In the genomic region with DNA sequence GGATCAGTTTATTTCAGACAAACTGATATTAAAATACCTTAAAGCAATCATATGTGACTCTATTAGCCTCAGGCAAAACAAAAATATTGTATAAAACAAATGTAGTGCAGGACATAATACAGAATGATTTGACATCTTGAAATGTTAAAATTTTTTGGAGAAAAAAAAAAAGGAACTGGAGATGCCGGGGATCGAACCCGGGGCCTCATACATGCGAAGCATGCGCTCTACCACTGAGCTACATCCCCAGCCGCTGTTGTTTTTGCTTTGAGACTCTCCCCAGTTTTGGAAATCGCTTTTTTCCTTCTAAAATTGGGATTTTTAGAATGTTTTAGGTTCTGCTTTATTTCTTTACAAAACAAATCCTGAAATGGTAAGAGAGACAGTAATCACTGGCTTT, we compare ENCODE assay signal across 9 mouse cellular contexts. TPM values are rescaled to one million over a fixed set of nuclear protein-coding genes. Genes with fewer than 3 reads are reported as not detected.
DNase-seq lines count a peak whose midpoint lies in the region; ATAC-seq and TF ChIP-seq lines count a peak whose summit lies in the region.
"Had no signal": no experiment of that assay in that cellular context is flagged by ENCODE, and none has a peak within 500 bp of the region (broad histone marks: within the 10 kb centered on the region; RNA-seq: fewer than 3 reads in every experiment).

No protein-coding gene starts in this region.

- no peak overlapping the region for H3K27ac ChIP-seq in MEL (ENCODE audit: control insufficient read depth, low read depth, low read length)
- H3K27ac ChIP-seq in heart, embryonic 11.5 days (ENCODE audit: low read depth, low read length) = no peak overlapping the region
- no peak overlapping the region for H3K27ac ChIP-seq in kidney, embryonic 16.5 days (ENCODE audit: low read length)
- H3K27ac ChIP-seq in lung, embryonic 16.5 days (ENCODE audit: low read length) = peak overlapping the region; percentile 43; the same call in 1 of the 2 replicates

- no peaks in the 10 kb centered on the region; the same call in 1 of the 2 replicates for H3K79me2 ChIP-seq in MEL (ENCODE audit: control insufficient read depth, insufficient read depth, low read length, poor library complexity)

- H3K4me3 ChIP-seq in MEL (ENCODE audit: control insufficient read depth in 1 of 2, insufficient read depth in 1 of 2, low read depth in 2 of 2, low read length in 2 of 2) = peak overlapping the region; percentile 48 to 71
- H3K4me3 ChIP-seq in heart, embryonic 11.5 days (ENCODE audit: low read depth, low read length) = peak overlapping the region; percentile 51
- H3K4me3 ChIP-seq in kidney, embryonic 16.5 days (ENCODE audit: low read length) = peak overlapping the region; percentile 56
- peak overlapping the region; percentile 61 for H3K4me3 ChIP-seq in lung, embryonic 16.5 days (ENCODE audit: low read length)

- peak overlapping the region; percentile 63 for H3K9ac ChIP-seq in MEL (ENCODE audit: control insufficient read depth, low read depth, low read length, poor library complexity, severe bottlenecking)
- no peak overlapping the region for H3K9ac ChIP-seq in heart, embryonic 11.5 days (ENCODE audit: low read depth, low read length)
- 0 out of 2 replicates have a peak overlapping the region, but pooled peaks have one; percentile 38 for H3K9ac ChIP-seq in kidney, embryonic 16.5 days (replicated peaks; ENCODE audit: low read length)
- H3K9ac ChIP-seq in lung, embryonic 16.5 days (ENCODE audit: low read length) = 0 out of 2 replicates have a peak overlapping the region, but pooled peaks have one; percentile 39

- H3K9me3 ChIP-seq in MEL (replicated peaks; ENCODE audit: insufficient read depth, low read length) = no peaks in the 10 kb centered on the region
- no peaks in the 10 kb centered on the region for H3K9me3 ChIP-seq in heart, embryonic 11.5 days (replicated peaks; ENCODE audit: control insufficient read depth, low read length)
- no peaks in the 10 kb centered on the region for H3K9me3 ChIP-seq in kidney, embryonic 16.5 days (ENCODE audit: low read length)
- no peaks in the 10 kb centered on the region for H3K9me3 ChIP-seq in lung, embryonic 16.5 days (ENCODE audit: control insufficient read depth, low read length)

- H3K4me1 ChIP-seq in MEL (ENCODE audit: control insufficient read depth in 1 of 2, insufficient read depth in 2 of 2, low read length in 2 of 2) = peaks cover 0 to 7% of the 10 kb centered on the region in 2 experiments; a peak in 1 of 4 replicates
- H3K4me1 ChIP-seq in heart, embryonic 11.5 days (ENCODE audit: control insufficient read depth, insufficient read depth, low read length) = peaks cover 2% of the 10 kb centered on the region; the same call in 1 of the 2 replicates
- H3K4me1 ChIP-seq in kidney, embryonic 16.5 days (ENCODE audit: insufficient read depth, low read length) = peaks cover 14% of the 10 kb centered on the region
- H3K4me1 ChIP-seq in lung, embryonic 16.5 days (replicated peaks; ENCODE audit: control insufficient read depth, insufficient read depth, low read length) = peaks cover 5% of the 10 kb centered on the region; the same call in 1 of the 2 replicates

- no peak for TF ChIP-seq CTCF in MEL (IDR thresholded peaks at IDR 0.05 in 2 of 3, conservative IDR thresholded peaks at IDR 0.05 in 1 of 3; ENCODE audit: control insufficient read depth in 1 of 3, insufficient read depth in 1 of 3, low read depth in 2 of 3, low read length in 3 of 3, poor library complexity in 1 of 3, severe bottlenecking in 1 of 3)

- peak; percentile 87 for DNase-seq in embryo, embryonic 10.5 days (ENCODE audit: low spot score)
- DNase-seq in embryo, embryonic 10 days (ENCODE audit: low spot score) = no peak
- DNase-seq in MEL (ENCODE audit: low read depth, low spot score) = peak; percentile 70
- DNase-seq in retina, embryonic 14.5 days (ENCODE audit: low spot score) = peak; percentile 81

- ATAC-seq in common myeloid progenitor, adult 5-6 weeks (replicated peaks; ENCODE audit: low read depth, poor library complexity, severe bottlenecking) = peak; percentile 15; the same call in 1 of the 2 replicates
- ATAC-seq in heart, embryonic 11.5 days (replicated peaks; ENCODE audit: insufficient number of reproducible peaks, low FRiP score, low TSS enrichment) = peak; percentile 55; the same call in 1 of the 2 replicates
- ATAC-seq in kidney, embryonic 16.5 days (ENCODE audit: low FRiP score, low TSS enrichment) = peak; percentile 60; the same call in 1 of the 2 replicates
- peak; percentile 56; the same call in 1 of the 2 replicates for ATAC-seq in lung, embryonic 16.5 days (ENCODE audit: low read depth)

- no peaks in the 10 kb centered on the region for H3K27me3 ChIP-seq in MEL (ENCODE audit: control insufficient read depth in 1 of 2, insufficient read depth in 2 of 2, low read length in 2 of 2)
- no peaks in the 10 kb centered on the region for H3K27me3 ChIP-seq in heart, embryonic 11.5 days (ENCODE audit: control insufficient read depth, insufficient read depth, low read length)
- H3K27me3 ChIP-seq in kidney, embryonic 16.5 days (ENCODE audit: insufficient read depth, low read length) = no peaks in the 10 kb centered on the region
- no peaks in the 10 kb centered on the region for H3K27me3 ChIP-seq in lung, embryonic 16.5 days (ENCODE audit: control insufficient read depth, insufficient read depth, low read depth, low read length)
- H3K27me3 ChIP-seq: Patski had no signal

- peak overlapping the region; percentile 58 for H3K4me2 ChIP-seq in heart, embryonic 11.5 days
- H3K4me2 ChIP-seq in kidney, embryonic 16.5 days (replicated peaks; ENCODE audit: low read depth, low read length) = peak overlapping the region; percentile 59
- peak overlapping the region; percentile 64 for H3K4me2 ChIP-seq in lung, embryonic 16.5 days (ENCODE audit: low read depth, low read length)

- under 1% methylated on average over 7 of the region's 7 CpGs for WGBS in heart, embryonic 11.5 days (ENCODE audit: insufficient replicate concordance)
- WGBS in kidney, embryonic 16.5 days = 0% methylated on average over 7 of the region's 7 CpGs
- 0% methylated on average over 7 of the region's 7 CpGs for WGBS in lung, embryonic 16.5 days

- TF ChIP-seq POLR2A in MEL (IDR thresholded peaks at IDR 0.05; ENCODE audit: control insufficient read depth in 1 of 2, insufficient read depth in 1 of 2, low read depth in 1 of 2, low read length in 2 of 2, poor library complexity in 1 of 2) = no peak

- TF ChIP-seq RAD21 in MEL (IDR thresholded peaks at IDR 0.05; ENCODE audit: low read depth, low read length) = no peak

- H3K36me3 ChIP-seq in MEL (ENCODE audit: control insufficient read depth in 1 of 2, insufficient read depth in 2 of 2, low read length in 2 of 2) = no peaks in the 10 kb centered on the region
- no peaks in the 10 kb centered on the region for H3K36me3 ChIP-seq in heart, embryonic 11.5 days (ENCODE audit: control insufficient read depth, insufficient read depth, low read length)
- H3K36me3 ChIP-seq in kidney, embryonic 16.5 days (ENCODE audit: insufficient read depth, low read length) = no peaks in the 10 kb centered on the region
- no peaks in the 10 kb centered on the region for H3K36me3 ChIP-seq in lung, embryonic 16.5 days (ENCODE audit: control insufficient read depth, insufficient read depth, low read length)

- TF ChIP-seq EP300 in MEL (IDR thresholded peaks at IDR 0.05; ENCODE audit: low read depth in 1 of 2, low read length in 2 of 2) = no peak

TF ChIP-seq in MEL, 35 proteins besides CTCF, POLR2A, EP300 and RAD21:
- no peak for TF ChIP-seq USF2 (IDR thresholded peaks at IDR 0.05; ENCODE audit: borderline replicate concordance in 1 of 2, insufficient read depth in 1 of 2, low read depth in 1 of 2, low read length in 2 of 2)
- TF ChIP-seq MYB (IDR thresholded peaks at IDR 0.05; ENCODE audit: low read depth, low read length) = no peak
- no peak for TF ChIP-seq MAX (IDR thresholded peaks at IDR 0.05; ENCODE audit: low read length)
- TF ChIP-seq TBP (IDR thresholded peaks at IDR 0.05; ENCODE audit: low read depth, low read length) = peak; percentile 100
- 0 out of 2 replicates have a peak, but pooled peaks have one; percentile 4 for TF ChIP-seq GATA1 (IDR thresholded peaks at IDR 0.05; ENCODE audit: low read depth, low read length)

RNA-seq across cellular contexts. Expression of a gene that starts 14.9 kb away (rescaled TPM):
- 12.5 and 16.2 TPM in 2 replicates for total RNA-seq in MEL (2012; rRNA removed)
- polyA plus RNA-seq in MEL (2012; ENCODE audit: insufficient read depth in 1 of 2, insufficient read length in 2 of 2, low read depth in 1 of 2, low replicate concordance in 2 of 2, missing spikeins in 1 of 2) = 10 to 100 TPM in 1 of 2 experiments, not detected in 1; 14.2 TPM
- 14.7 and 15.6 TPM in 2 replicates for total RNA-seq in common myeloid progenitor, adult 5-6 weeks (2017)
- 8.9 and 9.8 TPM in 2 replicates for polyA plus RNA-seq in heart, embryonic 11.5 days (2014; fragmentation: Nextera tagmentation; extraction: Ambion mirVana)
- polyA plus RNA-seq in kidney, embryonic 16.5 days (2015; fragmentation: Nextera tagmentation; extraction: Ambion mirVana) = 13.7 and 14.6 TPM in 2 replicates
- polyA plus RNA-seq in lung, embryonic 16.5 days (2015; fragmentation: Nextera tagmentation; extraction: Ambion mirVana) = 11.8 and 12.3 TPM in 2 replicates

RNA-seq across cellular contexts. Expression of a gene that starts 27.2 kb away (rescaled TPM):
- 0.07 TPM in 1 of 2 replicates, not detected in the other for total RNA-seq in MEL (2012; rRNA removed)
- under 1 TPM in 1 of 2 experiments, not detected in 1; 0.25 TPM for polyA plus RNA-seq in MEL (2012; ENCODE audit: insufficient read depth in 1 of 2, insufficient read length in 2 of 2, low read depth in 1 of 2, low replicate concordance in 2 of 2, missing spikeins in 1 of 2)
- not detected in 2 replicates for total RNA-seq in common myeloid progenitor, adult 5-6 weeks (2017)
- polyA plus RNA-seq in heart, embryonic 11.5 days (2014; fragmentation: Nextera tagmentation; extraction: Ambion mirVana) = 0.97 and 1.7 TPM in 2 replicates
- 0.08 and 0.11 TPM in 2 replicates for polyA plus RNA-seq in kidney, embryonic 16.5 days (2015; fragmentation: Nextera tagmentation; extraction: Ambion mirVana)
- polyA plus RNA-seq in lung, embryonic 16.5 days (2015; fragmentation: Nextera tagmentation; extraction: Ambion mirVana) = 0.06 and 0.10 TPM in 2 replicates

RNA-seq across cellular contexts. Expression of a gene that starts 50.1 kb away (rescaled TPM):
- total RNA-seq in MEL (2012; rRNA removed) = not detected in 2 replicates
- polyA plus RNA-seq in MEL (2012; ENCODE audit: insufficient read depth in 1 of 2, insufficient read length in 2 of 2, low read depth in 1 of 2, low replicate concordance in 2 of 2, missing spikeins in 1 of 2) = not detected
- total RNA-seq in common myeloid progenitor, adult 5-6 weeks (2017) = not detected in 2 replicates
- polyA plus RNA-seq in heart, embryonic 11.5 days (2014; fragmentation: Nextera tagmentation; extraction: Ambion mirVana) = 0.59 and 0.80 TPM in 2 replicates
- polyA plus RNA-seq in kidney, embryonic 16.5 days (2015; fragmentation: Nextera tagmentation; extraction: Ambion mirVana) = 0.50 and 0.54 TPM in 2 replicates
- 0.20 and 0.28 TPM in 2 replicates for polyA plus RNA-seq in lung, embryonic 16.5 days (2015; fragmentation: Nextera tagmentation; extraction: Ambion mirVana)
